Mouse (Mus musculus) neural tube, embryonic 15.5 days (tissue): Measurements from ENCODE around the gene Efcab12. TPM values are rescaled to one million over a fixed set of nuclear protein-coding genes. Genes with fewer than 3 reads are reported as not detected.

ENCODE experiments used
- ATAC-seq: fragments of 200-750 bp; cut with Nextera tagmentation; 2 replicates; pipeline ENCODE4 v1.8.0; 2017; ENCODE audit warnings: mild to moderate bottlenecking, moderate TSS enrichment, moderate library complexity; ENCODE audit not compliant: low FRiP score
- H3K27ac ChIP-seq: fragments of 300-500 bp; sonication (generic); replicated peaks from 2 replicates; pipeline ENCODE4 v1.5.1; 2015; ENCODE audit warnings: mild to moderate bottlenecking, inconsistent platforms
- H3K27me3 ChIP-seq: fragments of 300-500 bp; sonication (generic); replicated peaks from 2 replicates; pipeline ENCODE4 v1.6.1; 2015; ENCODE audit warnings: inconsistent platforms
- H3K36me3 ChIP-seq: fragments of 300-500 bp; sonication (generic); 2 replicates; pipeline ENCODE4 v1.6.1; 2015; ENCODE audit warnings: inconsistent platforms
- H3K4me1 ChIP-seq: fragments of 300-500 bp; sonication (generic); 2 replicates; pipeline ENCODE4 v1.6.1; 2015; ENCODE audit warnings: inconsistent platforms
- H3K4me2 ChIP-seq: fragments of 300-500 bp; sonication (generic); 2 replicates; pipeline ENCODE4 v1.6.1; 2015; ENCODE audit warnings: inconsistent platforms, mild to moderate bottlenecking, moderate library complexity
- H3K4me3 ChIP-seq: fragments of 300-500 bp; sonication (generic); replicated peaks from 2 replicates; pipeline ENCODE4 v1.5.1; 2015; ENCODE audit warnings: mild to moderate bottlenecking, inconsistent platforms
- H3K9ac ChIP-seq: fragments of 300-500 bp; sonication (generic); replicated peaks from 2 replicates; pipeline ENCODE4 v1.6.1; 2015; ENCODE audit warnings: mild to moderate bottlenecking, inconsistent platforms
- H3K9me3 ChIP-seq: fragments of 300-500 bp; sonication (generic); replicated peaks from 2 replicates; pipeline ENCODE4 v1.6.1; 2016; ENCODE audit warnings: inconsistent platforms
- WGBS: fragments of 180-500 bp; shearing (Covaris S2); methylation state at CpG from one replicate; pipeline ENCODE4 v1.1.7; 2015; ENCODE audit warnings: mixed read lengths; 5-methylcytosine and 5-hydroxymethylcytosine counted together
- polyA plus RNA-seq: library from polyadenylated mRNA; unstranded; fragments of >200 nt; fragmentation: Nextera tagmentation; extraction: Ambion mirVana; gene quantifications from 2 replicates; pipeline ENCODE4 v1.2.1, GENCODE M21; 2015

The Efcab12 gene
- polyA plus RNA-seq, 1 experiment from 2014 or later, result 3.0 TPM

- Histone ChIP-seq H3K27me3 (no peaks in the 10 kb centered on the region), H3K4me1 (peaks cover 31% of the 10 kb centered on the region), H3K4me3 (peak overlapping the region; percentile 90), H3K4me2 (peak overlapping the region; percentile 87), H3K9me3 (no peaks in the 10 kb centered on the region), H3K27ac (peak overlapping the region; percentile 95), H3K36me3 (peaks cover 44% of the 10 kb centered on the region), H3K9ac (peak overlapping the region; percentile 93)
- WGBS, result 3% methylated on average over 15 of the region's 15 CpGs
- no peak for ATAC-seq
Observed at GRCm38 (mm10) chr6:115807464-115808195, 30.6 kb downstream of the Efcab12 start.

DNA sequence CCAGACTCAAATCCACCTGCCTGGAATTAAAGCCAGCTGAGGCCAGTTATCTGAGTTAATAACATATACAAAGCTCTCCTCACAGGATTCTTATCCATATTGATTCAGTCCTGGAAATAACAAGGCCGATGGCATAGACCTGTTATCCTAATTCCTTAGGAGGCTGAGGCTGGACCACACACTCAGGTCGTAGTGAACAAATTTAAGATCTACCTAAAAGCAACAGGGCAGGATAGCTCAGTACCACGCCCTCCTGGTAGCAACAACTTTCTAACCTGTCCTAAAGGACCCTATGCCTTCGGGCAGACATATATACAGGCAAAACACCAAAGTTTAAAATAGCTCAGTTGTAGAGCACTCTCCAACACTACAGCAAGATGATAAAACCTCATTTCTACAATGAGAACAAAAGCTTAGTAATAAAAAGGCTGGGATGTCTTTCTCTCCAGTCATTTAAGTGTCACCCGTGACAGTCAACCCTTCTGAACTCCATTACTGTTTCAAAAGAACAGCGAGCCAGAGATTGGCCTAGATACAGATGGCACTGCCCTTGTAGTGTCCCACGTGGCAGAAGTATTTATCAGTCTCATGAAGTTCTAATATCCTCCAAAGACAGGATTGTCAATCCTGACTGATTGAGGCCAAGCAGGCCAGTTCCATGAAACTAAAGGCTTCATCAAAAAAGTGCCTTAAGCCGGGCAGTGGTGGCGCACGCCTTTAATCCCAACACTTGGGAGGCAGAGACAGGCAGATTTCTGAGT lies 33.6 kb downstream of the Efcab12 start:
- Histone ChIP-seq H3K27me3 (no peaks in the 10 kb centered on the region), H3K4me2 (no peak overlapping the region), H3K27ac (no peak overlapping the region), H3K4me1 (peaks cover 31% of the 10 kb centered on the region), H3K9ac (no peak overlapping the region), H3K4me3 (no peak overlapping the region), H3K36me3 (peaks cover 72% of the 10 kb centered on the region), H3K9me3 (no peaks in the 10 kb centered on the region)
- WGBS, result 62% methylated on average over 10 of the region's 10 CpGs
- ATAC-seq, result no peak

DNA sequence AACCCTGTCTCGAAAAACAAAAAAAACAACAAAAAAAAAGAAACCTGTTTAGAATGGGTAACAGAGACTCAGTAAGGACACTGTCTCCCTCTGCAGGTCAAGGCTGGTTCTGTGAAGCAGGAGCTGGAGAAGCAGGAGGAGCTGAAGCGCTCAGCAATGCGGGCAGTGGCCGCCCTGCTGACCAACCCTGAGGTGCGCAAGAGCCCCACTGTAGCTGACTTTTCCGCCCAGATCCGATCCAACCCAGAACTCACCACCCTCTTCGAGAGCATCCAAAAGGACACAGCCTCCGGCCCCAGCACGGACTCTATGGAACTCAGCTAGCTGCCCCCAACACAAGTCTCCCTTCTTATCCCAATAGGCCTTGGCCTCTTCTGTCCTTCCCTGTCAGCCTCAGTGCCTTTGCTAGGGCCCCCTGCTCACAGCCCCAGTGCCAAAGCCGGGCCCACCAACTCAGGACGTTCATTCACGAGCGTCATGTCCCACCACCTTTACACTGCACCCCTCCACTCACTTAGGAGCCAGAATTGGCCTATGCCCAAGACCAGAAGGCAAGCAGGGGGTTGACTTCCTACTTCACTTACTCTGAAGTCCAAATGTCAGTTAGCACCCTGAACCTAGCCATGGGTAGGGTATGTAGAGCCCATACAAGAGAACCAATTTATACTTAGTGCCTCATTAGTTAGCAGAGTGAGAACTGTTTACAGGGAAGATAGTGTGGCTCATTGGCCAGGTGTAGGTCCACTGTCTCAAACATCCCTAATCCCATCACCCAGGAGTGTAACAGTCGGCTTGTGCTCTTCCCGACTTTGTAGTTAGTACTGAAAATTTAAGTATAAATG lies 34.5 kb downstream of the Efcab12 start:
- H3K4me2 ChIP-seq, result no peak overlapping the region
- peaks cover 81% of the 10 kb centered on the region for H3K36me3 ChIP-seq
- H3K9me3 ChIP-seq, result no peaks in the 10 kb centered on the region
- no peak overlapping the region for H3K9ac ChIP-seq
- ATAC-seq, result 0 out of 2 replicates have a peak, but pooled peaks have one; percentile 35
- peaks cover 31% of the 10 kb centered on the region for H3K4me1 ChIP-seq
- no peaks in the 10 kb centered on the region for H3K27me3 ChIP-seq
- WGBS, result 42% methylated on average over 16 of the region's 16 CpGs
- 0 out of 2 replicates have a peak overlapping the region, but pooled peaks have one; percentile 18 for H3K27ac ChIP-seq
- no peak overlapping the region for H3K4me3 ChIP-seq

DNA sequence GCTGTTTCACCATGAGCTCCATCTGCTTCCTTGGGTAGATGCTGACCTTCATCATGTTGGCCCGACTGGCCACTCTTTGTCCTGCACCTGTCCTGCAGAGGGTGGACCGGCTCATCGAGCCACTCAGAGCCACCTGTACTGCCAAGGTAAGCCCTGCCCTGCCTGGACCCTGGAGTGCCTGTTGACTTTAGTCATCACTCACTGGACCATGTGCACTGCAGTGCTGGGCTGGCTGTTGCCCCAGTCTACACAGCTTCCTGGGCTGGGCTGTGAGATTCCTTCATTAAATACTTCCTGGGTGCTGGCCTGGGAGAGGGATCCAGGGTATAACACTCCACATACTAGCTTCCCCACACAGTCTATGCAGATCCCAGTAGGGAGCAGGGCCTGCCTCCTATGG lies 36.4 kb downstream of the Efcab12 start:
- no peaks in the 10 kb centered on the region for H3K9me3 ChIP-seq
- no peaks in the 10 kb centered on the region for H3K27me3 ChIP-seq
- H3K36me3 ChIP-seq, result peaks cover 94% of the 10 kb centered on the region
- WGBS, result 96% methylated on average over 3 of the region's 3 CpGs
- no peak overlapping the region for H3K4me2 ChIP-seq
- no peak overlapping the region for H3K9ac ChIP-seq
- H3K27ac ChIP-seq, result no peak overlapping the region
- peaks cover 20% of the 10 kb centered on the region for H3K4me1 ChIP-seq
- ATAC-seq, result no peak
- no peak overlapping the region for H3K4me3 ChIP-seq

GRCm38 (mm10) chr6:115792691-115793215 lies 45.5 kb downstream of the Efcab12 start:
- no peak for ATAC-seq
- Histone ChIP-seq H3K27me3 (no peaks in the 10 kb centered on the region), H3K36me3 (peaks cover 93% of the 10 kb centered on the region), H3K4me3 (no peak overlapping the region), H3K4me1 (0 out of 2 replicates have a peak, but pooled peaks cover 4% of the 10 kb centered on the region), H3K9me3 (no peaks in the 10 kb centered on the region), H3K9ac (no peak overlapping the region), H3K4me2 (no peak overlapping the region), H3K27ac (no peak overlapping the region)
- WGBS, result 90% methylated on average over 21 of the region's 21 CpGs

GRCm38 (mm10) chr6:115791842-115792686 lies 46.1 kb downstream of the Efcab12 start:
- Histone ChIP-seq H3K4me2 (no peak overlapping the region), H3K27me3 (no peaks in the 10 kb centered on the region), H3K4me1 (0 out of 2 replicates have a peak, but pooled peaks cover 4% of the 10 kb centered on the region), H3K9ac (no peak overlapping the region), H3K36me3 (peaks cover 93% of the 10 kb centered on the region), H3K9me3 (no peaks in the 10 kb centered on the region), H3K4me3 (no peak overlapping the region), H3K27ac (no peak overlapping the region)
- no peak for ATAC-seq
- WGBS, result 87% methylated on average over 34 of the region's 34 CpGs

GRCm38 (mm10) chr6:115791016-115791415 lies 47.2 kb downstream of the Efcab12 start:
- Histone ChIP-seq H3K9ac (no peak overlapping the region), H3K4me3 (no peak overlapping the region), H3K36me3 (peaks cover 93% of the 10 kb centered on the region), H3K27ac (no peak overlapping the region), H3K4me2 (no peak overlapping the region), H3K27me3 (no peaks in the 10 kb centered on the region), H3K9me3 (no peaks in the 10 kb centered on the region), H3K4me1 (0 out of 2 replicates have a peak, but pooled peaks cover 4% of the 10 kb centered on the region)
- ATAC-seq, result no peak
- 86% methylated on average over 10 of the region's 10 CpGs for WGBS

- H3K4me1 ChIP-seq, result no peaks in the 10 kb centered on the region
- no peaks in the 10 kb centered on the region for H3K9me3 ChIP-seq
- 96% methylated on average over 3 of the region's 3 CpGs for WGBS
- no peak for ATAC-seq
- no peak overlapping the region for H3K4me3 ChIP-seq
- no peaks in the 10 kb centered on the region for H3K27me3 ChIP-seq
- no peak overlapping the region for H3K9ac ChIP-seq
- no peak overlapping the region for H3K27ac ChIP-seq
- no peak overlapping the region for H3K4me2 ChIP-seq
- peaks cover 69% of the 10 kb centered on the region for H3K36me3 ChIP-seq
Observed at GRCm38 (mm10) chr6:115782781-115783180, 55.4 kb downstream of the Efcab12 start.

DNA sequence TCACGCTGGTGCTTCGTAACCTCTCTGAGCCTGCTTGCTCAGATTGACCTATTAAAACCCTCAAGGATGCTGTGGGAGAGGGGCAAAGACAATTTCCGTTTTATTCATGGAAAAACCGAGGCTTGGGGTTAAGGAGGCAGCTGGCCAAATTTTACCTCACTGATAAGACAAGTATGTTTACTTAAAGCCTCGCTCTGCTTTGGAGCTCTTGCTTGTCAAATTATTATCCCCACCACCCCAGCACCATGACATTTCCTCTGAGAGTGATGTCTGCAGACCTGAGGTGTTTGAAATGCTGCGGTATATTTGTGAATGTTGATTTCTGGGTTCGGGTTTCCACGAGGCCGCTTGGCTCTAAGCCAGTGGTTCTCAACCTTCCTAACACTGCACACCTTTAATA lies 61.8 kb downstream of the Efcab12 start:
- 75% methylated on average over 9 of the region's 9 CpGs for WGBS
- H3K36me3 ChIP-seq, result peaks cover 9% of the 10 kb centered on the region

GRCm38 (mm10) chr6:115775838-115776237 lies 62.4 kb downstream of the Efcab12 start:
- Histone ChIP-seq H3K4me1 (peaks cover 34% of the 10 kb centered on the region), H3K9me3 (no peaks in the 10 kb centered on the region), H3K36me3 (peaks cover 4% of the 10 kb centered on the region), H3K27ac (0 out of 2 replicates have a peak overlapping the region, but pooled peaks have one; percentile 23), H3K9ac (peak overlapping the region; percentile 77), H3K4me3 (peak overlapping the region; percentile 69), H3K4me2 (peak overlapping the region; percentile 87), H3K27me3 (no peaks in the 10 kb centered on the region)
- WGBS, result 57% methylated on average over 3 of the region's 3 CpGs
- ATAC-seq, result no peak

More for the DNA sequence above, 61.8 kb downstream of the Efcab12 start:
- ATAC-seq, result no peak
- H3K9ac ChIP-seq, result no peak overlapping the region
- H3K4me3 ChIP-seq, result peak overlapping the region; percentile 69
- no peaks in the 10 kb centered on the region for H3K27me3 ChIP-seq
- peaks cover 34% of the 10 kb centered on the region for H3K4me1 ChIP-seq
- H3K9me3 ChIP-seq, result no peaks in the 10 kb centered on the region
- peak overlapping the region; percentile 87 for H3K4me2 ChIP-seq
- H3K27ac ChIP-seq, result 0 out of 2 replicates have a peak overlapping the region, but pooled peaks have one; percentile 23
